Mouse (Mus musculus): ENCODE measurements around the gene Gna11. TPM values are rescaled to one million over a fixed set of nuclear protein-coding genes. Genes with fewer than 3 reads are reported as not detected.

Gna11 gene
- polyA plus RNA-seq, 1 experiment from 2014 or later: 82.9 TPM

DNA sequence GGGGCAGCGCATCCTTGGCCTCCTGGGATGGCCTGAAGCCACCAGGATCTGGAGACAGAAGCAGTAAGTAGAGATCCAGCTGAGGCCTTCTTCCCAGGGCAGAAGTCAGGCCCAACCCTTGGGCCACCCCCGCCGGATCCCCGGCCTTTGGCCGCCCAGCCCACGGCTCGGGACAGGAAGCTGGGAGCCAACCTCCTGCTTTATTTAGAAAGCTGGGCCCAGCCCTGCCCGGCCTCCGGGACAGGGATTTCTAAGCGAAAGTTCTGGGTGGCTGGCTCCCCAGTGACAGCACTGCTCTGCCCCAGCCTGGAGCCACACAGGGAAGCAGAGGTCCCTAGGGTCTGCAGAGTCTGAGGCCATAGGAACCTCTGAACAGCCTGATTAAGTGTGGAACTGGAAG is 3.2 kb downstream of the Gna11 start:
- H3K4me1 ChIP-seq (replicated peaks): peaks cover 31% of the 10 kb centered on the region
- ATAC-seq (ENCODE audit: insufficient number of reproducible peaks, insufficient read depth, low FRiP score, low TSS enrichment, low read depth): no peak
- H3K9ac ChIP-seq (replicated peaks): 0 out of 2 replicates have a peak overlapping the region, but pooled peaks have one; percentile 31
- H3K27me3 ChIP-seq: no peaks in the 10 kb centered on the region
- no peaks in the 10 kb centered on the region for H3K9me3 ChIP-seq
- peaks cover 42% of the 10 kb centered on the region for H3K36me3 ChIP-seq
- no peak overlapping the region for H3K27ac ChIP-seq
- 85% methylated on average over 10 of the region's 10 CpGs for WGBS
- no peak overlapping the region for H3K4me2 ChIP-seq
- H3K4me3 ChIP-seq (replicated peaks): 0 out of 2 replicates have a peak overlapping the region, but pooled peaks have one; percentile 6

DNA sequence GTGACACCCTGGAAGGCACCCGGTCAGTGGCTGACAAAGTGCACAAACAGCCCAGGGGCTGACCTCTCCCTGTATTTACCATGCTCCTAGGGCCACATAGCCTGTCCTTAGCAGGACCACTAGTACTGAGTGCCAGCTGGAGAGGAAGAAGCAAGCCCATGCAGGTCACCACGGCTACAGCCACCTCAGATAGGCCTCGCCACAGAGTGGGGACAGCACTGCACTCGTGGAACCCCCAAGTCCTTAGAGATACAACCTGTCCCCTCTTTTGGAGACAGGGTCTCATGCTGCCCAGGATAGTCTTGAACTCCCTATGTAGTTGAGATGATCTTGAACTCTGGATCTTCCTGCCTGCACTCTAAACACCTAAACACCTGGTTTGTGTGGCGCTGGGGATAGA is 3.6 kb downstream of the Gna11 start:
- Histone ChIP-seq H3K9ac (replicated peaks) (no peak overlapping the region), H3K4me3 (replicated peaks) (0 out of 2 replicates have a peak overlapping the region, but pooled peaks have one; percentile 6), H3K36me3 (peaks cover 45% of the 10 kb centered on the region), H3K4me2 (no peak overlapping the region), H3K27me3 (no peaks in the 10 kb centered on the region), H3K27ac (no peak overlapping the region), H3K4me1 (replicated peaks) (peaks cover 31% of the 10 kb centered on the region), H3K9me3 (no peaks in the 10 kb centered on the region)
- ATAC-seq (ENCODE audit: insufficient number of reproducible peaks, insufficient read depth, low FRiP score, low TSS enrichment, low read depth): no peak
- WGBS: 83% methylated on average over 5 of the region's 5 CpGs

- ATAC-seq (ENCODE audit: insufficient number of reproducible peaks, insufficient read depth, low FRiP score, low TSS enrichment, low read depth): no peak
- H3K9me3 ChIP-seq: no peaks in the 10 kb centered on the region
- H3K27me3 ChIP-seq: no peaks in the 10 kb centered on the region
- H3K4me2 ChIP-seq: no peak overlapping the region
- no peak overlapping the region for H3K4me3 ChIP-seq (replicated peaks)
- WGBS: 83% methylated on average over 3 of the region's 3 CpGs
- H3K27ac ChIP-seq: no peak overlapping the region
- no peak overlapping the region for H3K9ac ChIP-seq (replicated peaks)
- H3K36me3 ChIP-seq: peaks cover 70% of the 10 kb centered on the region
- peaks cover 20% of the 10 kb centered on the region for H3K4me1 ChIP-seq (replicated peaks)
These were observed 6.5 kb downstream of the Gna11 start for GRCm38 (mm10) chr10:81538321-81539048.

GRCm38 (mm10) chr10:81537429-81537828 is 7.6 kb downstream of the Gna11 start:
- Histone ChIP-seq H3K4me2 (no peak overlapping the region), H3K27ac (no peak overlapping the region), H3K4me1 (replicated peaks) (peaks cover 10% of the 10 kb centered on the region), H3K9ac (replicated peaks) (no peak overlapping the region), H3K27me3 (no peaks in the 10 kb centered on the region), H3K36me3 (peaks cover 76% of the 10 kb centered on the region), H3K9me3 (no peaks in the 10 kb centered on the region), H3K4me3 (replicated peaks) (no peak overlapping the region)
- no peak for ATAC-seq (ENCODE audit: insufficient number of reproducible peaks, insufficient read depth, low FRiP score, low TSS enrichment, low read depth)
- 77% methylated on average over 2 of the region's 2 CpGs for WGBS

- Histone ChIP-seq H3K9ac (replicated peaks) (no peak overlapping the region), H3K4me3 (replicated peaks) (no peak overlapping the region), H3K27me3 (no peaks in the 10 kb centered on the region), H3K36me3 (peaks cover 76% of the 10 kb centered on the region), H3K4me1 (replicated peaks) (peaks cover 3% of the 10 kb centered on the region; the same call in 1 of the 2 replicates), H3K27ac (no peak overlapping the region), H3K9me3 (no peaks in the 10 kb centered on the region), H3K4me2 (no peak overlapping the region)
- no peak for ATAC-seq (ENCODE audit: insufficient number of reproducible peaks, insufficient read depth, low FRiP score, low TSS enrichment, low read depth)
- 76% methylated on average over 6 of the region's 6 CpGs for WGBS
These were observed 8.3 kb downstream of the Gna11 start for GRCm38 (mm10) chr10:81536734-81537133.

DNA sequence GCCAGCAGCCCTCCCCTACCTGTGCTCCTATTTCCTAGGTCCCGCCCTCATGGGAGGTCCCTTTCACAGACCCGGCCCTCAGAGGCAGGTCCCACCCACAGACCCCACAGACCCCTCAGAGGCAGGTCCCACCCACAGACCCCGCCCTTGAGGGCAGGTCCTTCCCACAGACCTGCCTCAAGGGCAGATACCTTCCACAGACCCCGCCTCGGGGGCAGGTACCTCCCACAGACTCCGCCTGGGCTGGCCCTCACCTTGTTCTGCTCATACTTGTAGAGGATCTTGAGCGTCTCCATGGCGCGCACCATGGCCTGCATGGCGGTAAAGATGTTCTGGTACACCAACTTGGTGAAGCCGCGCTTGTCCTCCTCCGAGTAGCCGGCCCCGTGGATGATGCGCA is 10.2 kb downstream of the Gna11 start:
- 57% methylated on average over 16 of the region's 16 CpGs for WGBS
- no peak for ATAC-seq (ENCODE audit: insufficient number of reproducible peaks, insufficient read depth, low FRiP score, low TSS enrichment, low read depth)
- Histone ChIP-seq H3K4me3 (replicated peaks) (no peak overlapping the region), H3K27me3 (no peaks in the 10 kb centered on the region), H3K36me3 (peaks cover 86% of the 10 kb centered on the region), H3K27ac (no peak overlapping the region), H3K4me1 (replicated peaks) (no peaks in the 10 kb centered on the region), H3K9me3 (no peaks in the 10 kb centered on the region), H3K9ac (replicated peaks) (no peak overlapping the region), H3K4me2 (no peak overlapping the region)

DNA sequence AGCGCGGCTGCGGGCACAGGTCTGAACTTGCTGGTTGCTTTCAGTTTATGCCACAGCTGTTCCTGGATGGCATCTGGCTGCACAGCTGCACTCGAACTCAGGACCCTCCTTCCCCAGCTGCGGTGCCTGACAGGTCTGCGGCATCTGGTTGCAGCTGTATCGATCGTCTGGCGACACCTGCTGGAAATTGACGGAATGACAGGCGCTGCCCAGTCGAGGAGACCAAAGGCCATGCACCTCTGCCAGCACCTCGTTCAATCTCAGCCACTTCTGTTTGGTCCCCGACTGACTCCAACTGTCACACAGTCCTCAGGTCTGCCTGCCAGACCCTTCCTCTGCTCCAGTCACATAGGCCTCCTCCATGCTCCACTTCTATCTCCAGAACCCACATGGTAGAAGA is 18.2 kb downstream of the Gna11 start:
- H3K9ac ChIP-seq (replicated peaks): no peak overlapping the region
- H3K4me1 ChIP-seq (replicated peaks): peaks cover 5% of the 10 kb centered on the region; the same call in 1 of the 2 replicates
- H3K36me3 ChIP-seq: peaks cover 36% of the 10 kb centered on the region
- WGBS: 12% methylated on average over 14 of the region's 14 CpGs
- H3K4me2 ChIP-seq: no peak overlapping the region
- ATAC-seq (ENCODE audit: insufficient number of reproducible peaks, insufficient read depth, low FRiP score, low TSS enrichment, low read depth): no peak
- H3K27me3 ChIP-seq: peaks cover 26% of the 10 kb centered on the region
- H3K9me3 ChIP-seq: no peaks in the 10 kb centered on the region
- H3K4me3 ChIP-seq (replicated peaks): no peak overlapping the region
- H3K27ac ChIP-seq: no peak overlapping the region

DNA sequence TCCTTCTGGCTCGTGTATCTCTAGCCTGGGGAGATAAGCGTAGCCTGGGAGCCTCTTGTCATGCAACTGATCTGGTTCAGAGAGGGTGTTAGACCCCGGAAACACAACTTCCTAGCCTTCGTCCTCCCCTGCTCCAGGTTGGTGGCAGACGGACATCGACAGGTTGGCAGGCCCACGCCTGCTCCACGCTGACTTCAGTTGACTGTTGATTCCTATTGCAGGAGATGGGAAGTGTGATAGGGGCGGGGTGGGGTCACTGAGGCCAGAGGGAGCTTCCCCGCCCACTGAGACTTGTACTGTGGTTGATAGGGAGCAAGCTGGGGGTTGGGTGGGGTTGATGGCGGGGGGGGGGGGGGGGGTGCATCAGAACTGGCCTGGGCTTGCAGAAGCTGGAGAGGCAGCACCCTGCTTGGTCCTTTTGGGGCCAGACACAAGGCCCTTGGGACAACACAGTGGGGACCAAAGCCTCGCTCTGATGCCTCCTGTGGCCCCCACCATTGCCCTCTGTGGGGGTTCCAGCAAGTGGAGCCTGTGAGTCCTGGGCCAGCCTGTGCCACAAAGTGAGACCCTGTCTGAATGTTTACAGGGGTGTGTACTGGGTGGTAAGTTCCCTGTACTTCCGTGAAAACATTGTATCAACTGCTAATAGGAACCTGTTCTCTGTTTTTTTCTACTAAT is 19.8 kb downstream of the Gna11 start:
- H3K27me3 ChIP-seq: peaks cover 26% of the 10 kb centered on the region
- H3K4me2 ChIP-seq: no peak overlapping the region
- no peaks in the 10 kb centered on the region for H3K9me3 ChIP-seq
- H3K4me3 ChIP-seq (replicated peaks): no peak overlapping the region
- 60% methylated on average over 12 of the region's 13 CpGs for WGBS
- H3K4me1 ChIP-seq (replicated peaks): peaks cover 5% of the 10 kb centered on the region; the same call in 1 of the 2 replicates
- H3K36me3 ChIP-seq: peaks cover 21% of the 10 kb centered on the region
- ATAC-seq (ENCODE audit: insufficient number of reproducible peaks, insufficient read depth, low FRiP score, low TSS enrichment, low read depth): no peak
- no peak overlapping the region for H3K27ac ChIP-seq
- no peak overlapping the region for H3K9ac ChIP-seq (replicated peaks)

- Histone ChIP-seq H3K9me3 (no peaks in the 10 kb centered on the region), H3K27ac (no peak within 1 kb of the TSS), H3K4me3 (replicated peaks) (0 out of 2 replicates have a peak within 1 kb of the TSS, but pooled peaks have one; percentile 2), H3K27me3 (peaks cover 26% of the 10 kb centered on the region), H3K9ac (replicated peaks) (0 out of 2 replicates have a peak within 1 kb of the TSS, but pooled peaks have one; percentile 18), H3K4me1 (replicated peaks) (peaks cover 5% of the 10 kb centered on the region; the same call in 1 of the 2 replicates), H3K4me2 (peak within 1 kb of the TSS; percentile 17; the same call in 1 of the 2 replicates), H3K36me3 (peaks cover 10% of the 10 kb centered on the region)
- ATAC-seq (ENCODE audit: insufficient number of reproducible peaks, insufficient read depth, low FRiP score, low TSS enrichment, low read depth): peak; percentile 46; the same call in 1 of the 2 replicates
- WGBS: 20% methylated on average over 9 of the region's 9 CpGs
These were observed 20.9 kb downstream of the Gna11 start, which contains the start of gene Gna15 for GRCm38 (mm10) chr10:81524051-81524605. Gene Gna15 (minus strand): TSS chr10:81524225.

DNA sequence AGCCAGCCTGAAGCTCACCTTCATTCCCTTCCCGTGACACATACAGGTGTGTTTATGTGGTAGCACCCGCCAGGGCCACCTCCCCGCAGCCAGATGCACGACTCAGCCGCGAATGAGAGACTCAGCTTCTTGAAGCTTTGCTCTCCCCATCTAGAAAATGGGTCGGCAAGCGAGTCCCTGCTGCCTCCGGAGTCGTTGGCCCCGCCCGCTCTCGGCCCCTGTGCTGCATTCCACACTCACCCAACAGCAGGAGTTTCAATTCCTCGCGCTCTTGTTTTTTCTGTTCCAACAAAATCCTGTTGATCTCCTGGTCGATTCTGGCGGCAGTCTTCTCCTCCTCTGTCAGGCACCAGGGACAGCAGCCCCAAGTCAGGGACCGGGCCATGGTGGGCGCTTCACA is 21.4 kb downstream of the Gna11 start:
- 15% methylated on average over 19 of the region's 19 CpGs for WGBS
- Histone ChIP-seq H3K4me1 (replicated peaks) (peaks cover 5% of the 10 kb centered on the region; the same call in 1 of the 2 replicates), H3K4me2 (peak overlapping the region; percentile 17; the same call in 1 of the 2 replicates), H3K36me3 (peaks cover 5% of the 10 kb centered on the region; the same call in 1 of the 2 replicates), H3K27ac (no peak overlapping the region), H3K27me3 (peaks cover 26% of the 10 kb centered on the region), H3K4me3 (replicated peaks) (0 out of 2 replicates have a peak overlapping the region, but pooled peaks have one; percentile 2), H3K9ac (replicated peaks) (0 out of 2 replicates have a peak overlapping the region, but pooled peaks have one; percentile 9), H3K9me3 (no peaks in the 10 kb centered on the region)
- ATAC-seq (ENCODE audit: insufficient number of reproducible peaks, insufficient read depth, low FRiP score, low TSS enrichment, low read depth): no peak

- ATAC-seq (ENCODE audit: insufficient number of reproducible peaks, insufficient read depth, low FRiP score, low TSS enrichment, low read depth): no peak
- H3K27me3 ChIP-seq: peaks cover 26% of the 10 kb centered on the region
- H3K4me3 ChIP-seq (replicated peaks): no peak overlapping the region
- H3K36me3 ChIP-seq: peaks cover 2% of the 10 kb centered on the region; the same call in 1 of the 2 replicates
- H3K4me1 ChIP-seq (replicated peaks): peaks cover 5% of the 10 kb centered on the region; the same call in 1 of the 2 replicates
- no peak overlapping the region for H3K4me2 ChIP-seq
- no peaks in the 10 kb centered on the region for H3K9me3 ChIP-seq
- no peak overlapping the region for H3K9ac ChIP-seq (replicated peaks)
- 82% methylated on average over 6 of the region's 6 CpGs for WGBS
- H3K27ac ChIP-seq: no peak overlapping the region
These were observed 21.8 kb downstream of the Gna11 start for GRCm38 (mm10) chr10:81523142-81523541.
